Mouse (Mus musculus): ENCODE data around the gene Rec8. TPM values are rescaled to one million over a fixed set of nuclear protein-coding genes. Genes with fewer than 3 reads are reported as not detected.
A peak's percentile ranks its signal among the peaks of the same experiment; 100 is the strongest.

Rec8 gene
- polyA plus RNA-seq (2021): not detected

DNA sequence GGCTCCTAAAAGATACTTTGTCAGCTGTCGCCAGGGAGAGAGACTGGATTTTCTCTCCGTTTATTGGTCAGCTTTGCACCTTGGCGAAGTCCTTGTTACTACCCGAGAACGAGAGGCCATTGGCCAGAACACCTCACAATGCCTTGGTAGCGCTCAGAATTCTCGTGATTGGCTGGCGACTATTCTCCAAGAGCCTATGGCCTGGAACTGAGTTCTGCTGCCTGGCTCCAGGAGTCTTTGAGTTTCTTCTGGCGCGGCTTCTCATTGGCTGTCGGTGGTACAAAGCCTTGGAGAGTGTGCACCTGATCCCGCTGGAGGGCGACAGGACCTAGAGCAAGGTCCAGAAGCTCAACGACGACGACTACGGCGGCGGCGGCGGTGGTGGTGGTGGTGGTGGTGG, at the start of gene Rec8:
Gene Rec8, plus strand, starts transcription at position 216 of the 400 bp plus-strand sequence.
- in situ Hi-C loops (cut with MboI; ENCODE audit: low pct_unique_long_range_greater_than_20kb): loop anchor here (10.0 kb wide), 1 partner anchor 123 kb away; the partner anchor contains the start of gene Carmil3
- DNase-seq (ENCODE audit: low read depth, low spot score) (no peak), ATAC-seq (no peak)

DNA sequence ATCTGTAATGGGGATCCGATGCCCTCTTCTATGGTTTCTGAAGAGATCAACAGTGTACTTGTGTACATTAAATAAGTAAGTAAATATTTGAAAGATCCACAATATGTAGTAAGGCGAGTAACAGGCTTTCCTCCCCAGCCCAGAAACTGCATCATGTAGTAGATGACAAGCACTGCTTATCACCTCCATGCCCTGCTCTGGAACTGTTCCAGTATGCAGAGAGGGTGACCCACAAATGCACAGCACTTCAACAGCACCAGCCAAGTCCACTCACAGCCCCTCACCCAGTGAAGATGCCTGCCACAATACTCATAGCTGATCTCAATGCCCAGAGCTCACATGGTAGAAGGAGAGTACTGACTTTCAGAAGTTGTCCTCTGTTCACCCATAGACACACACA, 47.2 kb upstream of the Rec8 start:
- in situ Hi-C loops (cut with MboI; ENCODE audit: low pct_unique_long_range_greater_than_20kb): no loop called here
- CTCF ChIA-PET: no interaction called here

More for the DNA sequence above, at the start of gene Rec8:
- no peaks in the 10 kb centered on the region for H3K27me3 ChIP-seq
- POLR2A ChIA-PET: no interaction called here
- CTCF ChIA-PET: no interaction called here
- no peak for TF ChIP-seq CTCF (IDR thresholded peaks at IDR 0.05)

DNA sequence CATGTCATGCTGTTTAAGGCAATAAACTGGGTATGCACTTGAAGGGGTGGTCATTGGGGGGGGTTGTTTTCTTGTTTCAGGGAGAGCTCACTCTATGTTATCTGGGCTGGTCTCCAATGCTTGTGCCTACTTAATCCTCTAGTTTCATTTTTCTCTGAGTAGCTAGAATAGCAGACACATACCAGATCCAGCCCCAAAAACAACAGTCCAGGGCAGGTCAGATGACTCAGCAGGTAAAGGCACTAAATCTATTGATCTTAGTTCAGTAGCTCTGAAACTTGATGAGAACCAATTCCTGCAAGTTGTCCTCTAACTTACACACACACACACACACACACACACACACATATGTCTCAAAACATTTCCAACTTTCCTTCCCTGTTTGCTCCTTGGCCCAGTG, 46.1 kb upstream of the Rec8 start:
- ATAC-seq (no peak), DNase-seq (ENCODE audit: low read depth, low spot score) (no peak)
- POLR2A ChIA-PET: interaction anchor here (0.8 to 1.5 kb wide), 2 partner anchors 10 to 18 kb away, joined by 3 read pairs; no protein-coding TSS in a partner anchor
- in situ Hi-C loops (cut with MboI; ENCODE audit: low pct_unique_long_range_greater_than_20kb): no loop called here
- H3K27me3 ChIP-seq: no peaks in the 10 kb centered on the region
- TF ChIP-seq CTCF (IDR thresholded peaks at IDR 0.05): no peak
- CTCF ChIA-PET: interaction anchor here (0.8 kb wide), 1 partner anchor 14 kb away, joined by 3 read pairs; no protein-coding TSS in a partner anchor

More for the DNA sequence above, 47.2 kb upstream of the Rec8 start:
- ATAC-seq (no peak), DNase-seq (ENCODE audit: low read depth, low spot score) (no peak)
- H3K27me3 ChIP-seq: no peaks in the 10 kb centered on the region
- TF ChIP-seq CTCF (IDR thresholded peaks at IDR 0.05): no peak
- POLR2A ChIA-PET: no interaction called here

DNA sequence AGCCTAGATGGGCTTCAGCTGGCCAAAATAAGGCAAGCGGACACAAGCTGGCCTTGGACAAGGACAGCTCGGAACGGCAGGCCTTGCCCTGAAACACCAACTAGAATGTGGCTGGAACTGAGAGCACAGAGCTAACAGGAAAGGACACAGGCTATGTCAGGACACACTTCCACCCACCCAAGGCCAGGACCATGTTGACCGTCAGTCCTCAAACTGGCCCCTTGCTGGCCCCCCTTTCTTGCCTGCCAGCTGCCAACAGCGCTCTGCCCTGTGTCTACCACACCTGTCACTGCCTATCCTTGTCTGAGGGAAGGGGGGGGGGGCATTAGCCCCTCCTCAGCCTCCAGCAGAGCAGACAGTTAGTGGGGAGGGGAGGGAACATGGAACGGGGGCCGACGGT, 42.5 kb upstream of the Rec8 start, which contains the start of gene Fitm1:
Gene Fitm1, plus strand, starts transcription at position 316 of the 400 bp plus-strand sequence.
- ATAC-seq (no peak), DNase-seq (ENCODE audit: low read depth, low spot score) (no peak)
- CTCF ChIA-PET: interaction anchor here (1.1 to 1.2 kb wide), 2 partner anchors 13 to 78 kb away, joined by 3 to 5 read pairs; no protein-coding TSS in a partner anchor
- TF ChIP-seq CTCF (IDR thresholded peaks at IDR 0.05): no peak
- POLR2A ChIA-PET: no interaction called here
- no peaks in the 10 kb centered on the region for H3K27me3 ChIP-seq
- in situ Hi-C loops (cut with MboI; ENCODE audit: low pct_unique_long_range_greater_than_20kb): loop anchor here (25.0 kb wide), 1 partner anchor 688 kb away; the partner anchor contains the start of genes Bcl2l2, Gm20521, Pabpn1 and Ppp1r3e

DNA sequence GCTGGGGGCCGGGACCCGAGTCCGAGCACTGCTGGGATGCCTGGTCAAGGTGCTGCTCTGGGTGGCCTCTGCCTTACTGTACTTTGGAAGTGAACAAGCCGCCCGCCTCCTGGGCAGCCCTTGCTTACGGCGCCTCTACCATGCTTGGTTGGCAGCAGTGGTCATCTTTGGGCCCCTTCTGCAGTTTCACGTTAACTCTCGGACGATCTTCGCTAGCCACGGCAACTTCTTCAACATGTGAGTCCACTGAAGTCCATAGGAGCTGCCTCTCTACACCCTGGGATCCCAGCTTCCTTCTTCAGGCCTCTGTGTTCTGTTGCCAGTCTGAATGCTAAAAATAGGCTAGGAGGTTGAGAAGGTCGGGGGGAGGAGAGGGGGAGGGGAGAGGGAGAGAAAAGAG, 42.1 kb upstream of the Rec8 start:
- no peak for ATAC-seq
- DNase-seq (ENCODE audit: low read depth, low spot score): no peak
- ChIA-PET CTCF (interaction anchor here (1.2 kb wide), 1 partner anchor 78 kb away, joined by 3 read pairs; no protein-coding TSS in a partner anchor), POLR2A (interaction anchor here (4.5 kb wide), 1 partner anchor 15 kb away, joined by 19 read pairs; the partner anchor contains the start of genes A730061H03Rik and Dcaf11)
- no peak for TF ChIP-seq CTCF (IDR thresholded peaks at IDR 0.05)
- no peaks in the 10 kb centered on the region for H3K27me3 ChIP-seq
- in situ Hi-C loops (cut with MboI; ENCODE audit: low pct_unique_long_range_greater_than_20kb): loop anchor here (25.0 kb wide), 1 partner anchor 688 kb away; the partner anchor contains the start of genes Bcl2l2, Gm20521, Pabpn1 and Ppp1r3e

DNA sequence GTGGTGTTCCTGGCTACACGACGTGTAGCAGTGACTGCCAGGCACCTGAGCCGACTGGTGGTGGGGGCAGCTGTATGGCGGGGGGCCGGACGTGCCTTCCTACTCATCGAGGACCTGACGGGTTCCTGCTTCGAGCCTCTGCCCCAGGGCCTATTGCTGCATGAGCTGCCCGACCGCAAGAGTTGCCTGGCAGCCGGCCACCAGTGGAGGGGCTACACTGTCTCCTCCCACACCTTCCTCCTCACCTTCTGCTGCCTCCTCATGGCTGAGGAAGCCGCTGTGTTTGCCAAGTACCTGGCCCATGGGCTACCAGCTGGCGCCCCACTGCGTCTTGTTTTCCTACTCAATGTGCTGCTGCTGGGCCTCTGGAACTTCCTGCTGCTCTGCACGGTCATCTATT, 41.5 kb upstream of the Rec8 start:
- ChIA-PET POLR2A (interaction anchor here (4.5 kb wide), 1 partner anchor 15 kb away, joined by 19 read pairs; the partner anchor contains the start of genes A730061H03Rik and Dcaf11), CTCF (interaction anchor here (1.2 kb wide), 1 partner anchor 79 kb away, joined by 3 read pairs; no protein-coding TSS in a partner anchor)
- in situ Hi-C loops (cut with MboI; ENCODE audit: low pct_unique_long_range_greater_than_20kb): loop anchor here (25.0 kb wide), 1 partner anchor 689 kb away; the partner anchor contains the start of genes Bcl2l2, Gm20521, Pabpn1 and Ppp1r3e
- H3K27me3 ChIP-seq: no peaks in the 10 kb centered on the region
- TF ChIP-seq CTCF (IDR thresholded peaks at IDR 0.05): no peak
- ATAC-seq: no peak
- DNase-seq (ENCODE audit: low read depth, low spot score): no peak

DNA sequence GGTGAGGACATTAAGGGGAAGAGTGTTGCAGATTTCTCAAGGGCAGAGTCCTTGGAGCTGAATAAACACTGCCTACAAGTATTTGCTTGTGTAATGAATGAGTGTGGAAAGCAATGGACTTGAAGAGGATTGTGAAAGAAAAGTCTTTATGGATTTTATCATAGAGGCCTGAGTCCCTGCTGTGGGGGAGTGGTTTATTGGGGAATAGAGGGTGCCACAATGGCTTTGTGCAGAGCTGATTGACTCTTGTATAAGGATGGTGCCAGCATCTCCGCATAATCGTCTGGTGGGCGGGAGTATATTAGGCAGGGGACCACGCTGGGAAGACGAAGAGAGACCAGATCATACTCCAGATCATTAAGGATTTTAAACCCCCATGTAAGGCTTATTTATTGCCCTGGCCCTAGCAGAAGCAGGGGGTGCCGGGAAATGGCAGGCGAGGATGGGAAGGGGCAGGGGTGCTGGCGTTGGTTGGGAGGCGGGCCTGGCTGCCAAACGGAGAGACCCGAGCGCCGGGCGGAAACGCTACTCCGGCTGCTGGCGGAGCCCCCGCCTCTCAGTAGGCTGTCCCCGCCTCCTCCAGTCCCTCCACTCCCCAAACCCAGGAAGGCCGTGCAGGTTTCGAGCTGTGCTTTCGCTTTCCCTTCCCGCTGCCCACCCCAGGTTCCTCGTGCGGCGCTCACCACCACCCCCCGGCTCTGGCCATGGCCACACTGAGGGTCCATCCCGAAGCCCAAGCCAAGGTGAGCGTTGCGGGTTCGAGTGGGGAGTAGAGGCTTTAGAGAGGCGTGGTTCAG, 39.8 kb upstream of the Rec8 start, which contains the start of gene Psme1:
Gene Psme1, plus strand, starts transcription at position 253 of the 797 bp plus-strand sequence.
- in situ Hi-C loops (cut with MboI; ENCODE audit: low pct_unique_long_range_greater_than_20kb): loop anchor here (25.0 kb wide), 1 partner anchor 691 kb away; the partner anchor contains the start of genes Bcl2l2, Gm20521, Pabpn1 and Ppp1r3e
- ChIA-PET CTCF (interaction anchor here (1.4 to 1.9 kb wide), 3 partner anchors 12 to 22 kb away, joined by 3 to 11 read pairs (median 8); partner anchors contain the start of gene Psme2), POLR2A (interaction anchor here (2.0 to 4.5 kb wide), 2 partner anchors 13 to 17 kb away, joined by 7 to 19 read pairs; partner anchors contain the start of genes A730061H03Rik, Dcaf11, Psme2 and Rnf31)
- peak; percentile 84 for ATAC-seq
- TF ChIP-seq CTCF (IDR thresholded peaks at IDR 0.05): no peak
- no peak for DNase-seq (ENCODE audit: low read depth, low spot score)
- no peaks in the 10 kb centered on the region for H3K27me3 ChIP-seq

DNA sequence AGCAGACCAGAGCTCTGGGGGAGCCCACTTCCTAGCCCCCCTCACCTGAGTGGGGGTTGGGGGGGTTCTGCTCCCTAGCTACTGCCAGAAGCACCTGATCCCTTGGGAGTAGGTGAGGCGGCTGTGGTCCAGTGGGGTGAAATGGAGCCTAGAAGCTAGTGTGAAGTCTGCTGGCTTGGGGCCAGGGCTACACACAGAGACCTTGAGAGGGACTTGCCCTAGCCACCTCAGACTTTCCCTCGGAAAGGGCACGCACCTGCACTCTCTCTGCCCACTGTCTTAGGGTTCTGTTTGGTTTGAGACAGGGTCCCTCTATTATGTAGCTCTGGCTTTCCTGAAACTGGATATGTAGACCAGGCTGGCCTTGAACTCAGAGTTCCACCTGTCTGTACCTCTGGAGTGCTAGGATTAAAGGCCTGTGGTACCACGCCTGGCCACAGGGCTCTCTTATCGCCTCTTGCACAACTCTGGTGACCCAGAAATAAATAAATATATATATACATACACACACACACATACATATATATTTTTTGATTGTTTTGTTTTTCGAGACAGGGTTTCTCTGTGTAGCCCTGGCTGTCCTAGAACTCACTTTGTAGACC, 39.1 kb upstream of the Rec8 start:
- ATAC-seq (peak; percentile 26), DNase-seq (ENCODE audit: low read depth, low spot score) (no peak)
- in situ Hi-C loops (cut with MboI; ENCODE audit: low pct_unique_long_range_greater_than_20kb): loop anchor here (25.0 kb wide), 1 partner anchor 691 kb away; the partner anchor contains the start of genes Bcl2l2, Gm20521, Pabpn1 and Ppp1r3e
- no peak for TF ChIP-seq CTCF (IDR thresholded peaks at IDR 0.05)
- H3K27me3 ChIP-seq: no peaks in the 10 kb centered on the region
- ChIA-PET POLR2A (interaction anchor here (0.6 to 4.5 kb wide), 3 partner anchors 12 to 1088 kb away, joined by 3 to 19 read pairs (median 7); partner anchors contain the start of genes A730061H03Rik, Dcaf11, Psme2 and Rnf31), CTCF (interaction anchor here (1.4 to 1.9 kb wide), 3 partner anchors 12 to 22 kb away, joined by 3 to 11 read pairs (median 8); partner anchors contain the start of gene Psme2)

DNA sequence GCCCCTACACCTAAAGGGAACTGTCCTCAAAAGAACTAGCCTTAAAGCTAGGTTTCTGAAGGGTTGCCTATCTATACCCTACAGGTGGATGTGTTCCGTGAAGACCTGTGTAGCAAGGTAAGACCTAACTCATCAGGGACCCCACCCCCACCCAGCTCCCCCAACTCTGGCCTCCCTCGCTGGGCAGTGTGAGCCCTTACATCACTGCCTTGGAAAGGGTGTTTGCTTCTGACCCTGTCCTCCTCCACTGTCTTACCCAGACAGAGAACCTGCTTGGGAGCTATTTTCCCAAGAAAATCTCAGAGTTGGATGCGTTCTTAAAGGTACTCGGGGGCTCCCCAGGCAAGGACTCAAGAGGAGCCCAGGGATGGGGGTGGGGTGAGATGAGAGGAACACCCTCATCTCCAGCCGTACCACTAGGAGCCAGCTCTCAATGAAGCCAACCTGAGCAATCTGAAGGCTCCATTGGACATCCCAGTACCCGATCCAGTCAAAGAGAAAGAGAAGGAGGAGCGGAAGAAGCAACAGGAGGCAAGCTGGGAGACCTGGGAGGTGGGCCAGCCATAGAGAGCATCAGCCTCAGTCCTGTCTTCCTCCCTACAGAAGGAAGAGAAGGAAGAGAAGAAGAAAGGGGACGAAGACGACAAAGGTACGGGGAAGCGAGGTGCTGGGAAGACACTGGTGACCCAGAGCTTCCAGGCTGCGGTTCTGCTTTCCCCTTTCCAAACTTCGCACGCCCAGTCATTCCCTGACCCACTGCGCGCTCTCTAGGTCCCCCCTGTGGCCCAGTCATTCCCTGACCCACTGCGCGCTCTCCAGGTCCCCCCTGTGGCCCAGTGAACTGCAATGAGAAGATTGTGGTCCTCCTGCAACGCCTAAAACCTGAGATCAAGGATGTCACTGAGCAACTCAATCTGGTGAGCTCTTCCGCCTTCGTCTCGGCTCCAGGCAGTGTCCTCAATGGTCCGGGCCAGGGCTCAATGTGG, 38.0 kb upstream of the Rec8 start:
- DNase-seq (ENCODE audit: low read depth, low spot score) (no peak), ATAC-seq (no peak)
- TF ChIP-seq CTCF (IDR thresholded peaks at IDR 0.05): no peak
- ChIA-PET POLR2A (interaction anchor here (0.6 to 4.5 kb wide), 3 partner anchors 11 to 1087 kb away, joined by 3 to 19 read pairs (median 7); partner anchors contain the start of genes A730061H03Rik, Dcaf11, Psme2 and Rnf31), CTCF (no interaction called here)
- in situ Hi-C loops (cut with MboI; ENCODE audit: low pct_unique_long_range_greater_than_20kb): loop anchor here (25.0 kb wide), 1 partner anchor 693 kb away; the partner anchor contains the start of genes Bcl2l2, Gm20521, Pabpn1 and Ppp1r3e
- no peaks in the 10 kb centered on the region for H3K27me3 ChIP-seq
